Mouse (Mus musculus) hindbrain, embryonic 14.5 days (tissue): ENCODE measurements around the gene Cpa5. TPM values are rescaled to one million over a fixed set of nuclear protein-coding genes. Genes with fewer than 3 reads are reported as not detected.

Experiments
- ATAC-seq: fragments of 200-750 bp; cut with Nextera tagmentation; 2 replicates; pipeline ENCODE4 v1.8.0; 2017; ENCODE audit warnings: moderate number of reproducible peaks, mild to moderate bottlenecking, moderate TSS enrichment, moderate library complexity; ENCODE audit not compliant: low FRiP score
- DNase-seq: peaks from one replicate; pipeline ENCODE4 v3.0.0-alpha.2; 2015; ENCODE audit warnings: low spot score
- H3K27ac ChIP-seq: fragments of 300-500 bp; sonication (generic); 2 replicates; pipeline ENCODE4 v1.5.1; 2014; ENCODE audit warnings: mild to moderate bottlenecking, moderate library complexity
- H3K27me3 ChIP-seq: fragments of 300-500 bp; sonication (generic); 2 replicates; pipeline ENCODE4 v1.6.1; 2014; ENCODE audit warnings: mild to moderate bottlenecking, low read length, mixed read lengths; ENCODE audit not compliant: control insufficient read depth, insufficient read depth
- H3K36me3 ChIP-seq: fragments of 300-500 bp; sonication (generic); replicated peaks from 2 replicates; pipeline ENCODE4 v1.6.1; 2014; ENCODE audit not compliant: control insufficient read depth, insufficient read depth
- H3K4me1 ChIP-seq: fragments of 300-500 bp; sonication (generic); replicated peaks from 2 replicates; pipeline ENCODE4 v1.6.1; 2014; ENCODE audit warnings: antibody characterized with exemption, low read length, mixed read lengths; ENCODE audit not compliant: control insufficient read depth, insufficient read depth
- H3K4me2 ChIP-seq: fragments of 300-500 bp; sonication (generic); replicated peaks from 2 replicates; pipeline ENCODE4 v1.6.1; 2014; ENCODE audit warnings: mild to moderate bottlenecking, moderate library complexity
- H3K4me3 ChIP-seq: fragments of 300-500 bp; sonication (generic); replicated peaks from 2 replicates; pipeline ENCODE4 v1.5.1; 2014; ENCODE audit warnings: mild to moderate bottlenecking, low read length
- H3K9ac ChIP-seq: fragments of 300-500 bp; sonication (generic); 2 replicates; pipeline ENCODE4 v1.6.1; 2014
- H3K9me3 ChIP-seq: fragments of 300-500 bp; sonication (generic); 2 replicates; pipeline ENCODE4 v1.6.1; 2016; ENCODE audit warnings: low read length; ENCODE audit not compliant: control insufficient read depth
- WGBS: fragments of 180-500 bp; shearing (Covaris S2); extraction: QIAGEN DNeasy Blood & Tissue Kit; methylation state at CpG from one replicate; pipeline ENCODE4 v1.1.7; 2014; 5-methylcytosine and 5-hydroxymethylcytosine counted together
- polyA plus RNA-seq: library from polyadenylated mRNA; unstranded; fragments of >200 nt; fragmentation: Nextera tagmentation; extraction: Ambion mirVana; gene quantifications from 2 replicates; pipeline ENCODE4 v1.2.1, GENCODE M21; 2014

The Cpa5 gene
- polyA plus RNA-seq, 1 experiment from 2014 or later: 0.17 TPM

GRCm38 (mm10) chr6:30649651-30650296 is 39.0 kb downstream of the Cpa5 start:
- no peak for ATAC-seq

GRCm38 (mm10) chr6:30652425-30653188 is 41.8 kb downstream of the Cpa5 start:
- DNase-seq: no peak
- H3K27me3 ChIP-seq: no peaks in the 10 kb centered on the region
- H3K4me2 ChIP-seq: no peak overlapping the region
- no peak for ATAC-seq
- H3K36me3 ChIP-seq: no peaks in the 10 kb centered on the region
- WGBS: 52% methylated on average over 9 of the region's 9 CpGs
- H3K4me1 ChIP-seq: peaks cover 49% of the 10 kb centered on the region
- no peak overlapping the region for H3K4me3 ChIP-seq
- no peak overlapping the region for H3K9ac ChIP-seq
- peak overlapping the region; percentile 67 for H3K27ac ChIP-seq
- no peaks in the 10 kb centered on the region for H3K9me3 ChIP-seq

More at GRCm38 (mm10) chr6:30649651-30650296, 39.0 kb downstream of the Cpa5 start:
- Histone ChIP-seq H3K4me1 (peaks cover 34% of the 10 kb centered on the region), H3K9me3 (no peaks in the 10 kb centered on the region), H3K27ac (peak overlapping the region; percentile 40; the same call in 1 of the 2 replicates), H3K9ac (no peak overlapping the region), H3K4me2 (no peak overlapping the region), H3K36me3 (no peaks in the 10 kb centered on the region), H3K4me3 (no peak overlapping the region), H3K27me3 (no peaks in the 10 kb centered on the region)
- DNase-seq: no peak
- 43% methylated on average over 11 of the region's 11 CpGs for WGBS

- peak overlapping the region; percentile 81 for H3K27ac ChIP-seq
- ATAC-seq (no peak), DNase-seq (no peak)
- no peaks in the 10 kb centered on the region for H3K36me3 ChIP-seq
- H3K4me2 ChIP-seq: no peak overlapping the region
- H3K4me3 ChIP-seq: no peak overlapping the region
- H3K27me3 ChIP-seq: no peaks in the 10 kb centered on the region
- peaks cover 49% of the 10 kb centered on the region for H3K4me1 ChIP-seq
- no peak overlapping the region for H3K9ac ChIP-seq
- H3K9me3 ChIP-seq: no peaks in the 10 kb centered on the region
- 78% methylated on average over 6 of the region's 6 CpGs for WGBS
Measured at GRCm38 (mm10) chr6:30653518-30653917, 42.7 kb downstream of the Cpa5 start.

- WGBS: 18% methylated on average over 6 of the region's 6 CpGs
- Histone ChIP-seq H3K4me2 (no peak overlapping the region), H3K9ac (peak overlapping the region; percentile 3; the same call in 1 of the 2 replicates), H3K27ac (peak overlapping the region; percentile 81), H3K27me3 (no peaks in the 10 kb centered on the region), H3K9me3 (no peaks in the 10 kb centered on the region), H3K4me1 (peaks cover 49% of the 10 kb centered on the region), H3K4me3 (no peak overlapping the region), H3K36me3 (no peaks in the 10 kb centered on the region)
- DNase-seq (peak; percentile 58), ATAC-seq (no peak)
Measured at GRCm38 (mm10) chr6:30654402-30654859, 43.6 kb downstream of the Cpa5 start.

GRCm38 (mm10) chr6:30654932-30655331 is 44.1 kb downstream of the Cpa5 start:
- Histone ChIP-seq H3K9ac (peak overlapping the region; percentile 3; the same call in 1 of the 2 replicates), H3K4me2 (no peak overlapping the region), H3K36me3 (no peaks in the 10 kb centered on the region), H3K4me1 (peaks cover 46% of the 10 kb centered on the region), H3K27ac (peak overlapping the region; percentile 81), H3K27me3 (no peaks in the 10 kb centered on the region), H3K9me3 (no peaks in the 10 kb centered on the region), H3K4me3 (no peak overlapping the region)
- WGBS: 77% methylated on average over 3 of the region's 3 CpGs
- DNase-seq (no peak), ATAC-seq (no peak)

GRCm38 (mm10) chr6:30657279-30657678 is 46.5 kb downstream of the Cpa5 start:
- Histone ChIP-seq H3K4me3 (no peak overlapping the region), H3K36me3 (no peaks in the 10 kb centered on the region), H3K9me3 (no peaks in the 10 kb centered on the region), H3K27me3 (no peaks in the 10 kb centered on the region), H3K4me1 (peaks cover 40% of the 10 kb centered on the region), H3K27ac (no peak overlapping the region), H3K9ac (no peak overlapping the region), H3K4me2 (no peak overlapping the region)
- no peak for DNase-seq
- no peak for ATAC-seq
- WGBS: 94% methylated on average over 12 of the region's 12 CpGs

GRCm38 (mm10) chr6:30658619-30659018 is 47.8 kb downstream of the Cpa5 start:
- peaks cover 27% of the 10 kb centered on the region for H3K4me1 ChIP-seq
- H3K9me3 ChIP-seq: no peaks in the 10 kb centered on the region
- H3K4me2 ChIP-seq: no peak overlapping the region
- no peak overlapping the region for H3K27ac ChIP-seq
- H3K9ac ChIP-seq: no peak overlapping the region
- H3K27me3 ChIP-seq: no peaks in the 10 kb centered on the region
- no peaks in the 10 kb centered on the region for H3K36me3 ChIP-seq
- no peak for ATAC-seq
- 69% methylated on average over 9 of the region's 9 CpGs for WGBS
- no peak for DNase-seq
- no peak overlapping the region for H3K4me3 ChIP-seq

- Histone ChIP-seq H3K4me2 (no peak overlapping the region), H3K9ac (no peak overlapping the region), H3K9me3 (no peaks in the 10 kb centered on the region), H3K36me3 (no peaks in the 10 kb centered on the region), H3K4me1 (0 out of 2 replicates have a peak, but pooled peaks cover 8% of the 10 kb centered on the region), H3K4me3 (no peak overlapping the region), H3K27ac (peak overlapping the region; percentile 27; the same call in 1 of the 2 replicates), H3K27me3 (no peaks in the 10 kb centered on the region)
- ATAC-seq: no peak
- no peak for DNase-seq
- WGBS: 28% methylated on average over 6 of the region's 6 CpGs
Measured at GRCm38 (mm10) chr6:30664776-30665175, 54.0 kb downstream of the Cpa5 start.

- Histone ChIP-seq H3K27me3 (no peaks in the 10 kb centered on the region), H3K9me3 (no peaks in the 10 kb centered on the region), H3K36me3 (no peaks in the 10 kb centered on the region), H3K4me3 (no peak overlapping the region), H3K4me1 (0 out of 2 replicates have a peak, but pooled peaks cover 8% of the 10 kb centered on the region), H3K9ac (no peak overlapping the region), H3K4me2 (no peak overlapping the region), H3K27ac (peak overlapping the region; percentile 27; the same call in 1 of the 2 replicates)
- no peak for DNase-seq
- WGBS: 58% methylated on average over 4 of the region's 4 CpGs
- no peak for ATAC-seq
Measured at GRCm38 (mm10) chr6:30665296-30665695, 54.5 kb downstream of the Cpa5 start.
